Mouse (Mus musculus): ENCODE measurements around the gene Vav1.

DNA sequence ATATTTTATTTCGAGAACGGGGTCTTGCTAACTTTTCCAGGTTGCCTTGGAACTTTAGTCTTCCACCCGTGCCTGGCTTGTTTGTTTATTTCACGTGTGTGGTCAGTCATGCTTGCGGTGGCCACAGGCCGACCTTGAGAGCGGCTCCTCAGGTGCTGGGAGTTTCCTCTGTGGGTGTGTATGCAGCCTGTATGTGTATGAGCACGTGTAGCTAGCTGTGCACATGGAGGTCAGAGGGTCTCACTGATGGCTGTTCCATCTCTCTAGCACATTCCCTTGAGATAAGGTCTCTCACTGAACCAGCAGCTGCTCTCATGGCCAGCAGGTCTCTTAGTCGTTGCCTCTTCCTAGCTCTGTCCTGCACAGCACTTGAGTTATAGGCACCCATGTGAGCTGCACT, 18.5 kb upstream of the Vav1 start:
- TF ChIP-seq POLR2A (IDR thresholded peaks at IDR 0.05; ENCODE audit: low read depth, low read length) (no peak), CTCF (IDR thresholded peaks at IDR 0.05; ENCODE audit: borderline replicate concordance, insufficient read depth, low read length) (no peak)

Measured in embryonic fibroblast, embryonic 13.5 days (primary cell).